Mouse (Mus musculus): ENCODE data around the gene Adnp.
A peak's percentile ranks its signal among the peaks of the same experiment; 100 is the strongest.
"Not testable (repeated sequence)": the region's sequence is repeated elsewhere in the genome, so short reads cannot be mapped to it uniquely, and the experiment has no call there.

Gene Adnp

GRCm38 (mm10) chr2:168157974-168158373 is 48.9 kb downstream of the Adnp start:
- not testable (repeated sequence) for DNase-seq (ENCODE audit: low spot score in 2 of 2)

- DNase-seq (ENCODE audit: low spot score in 2 of 2), result no peak
Observed at GRCm38 (mm10) chr2:168156361-168156760, 50.6 kb downstream of the Adnp start.

GRCm38 (mm10) chr2:168155666-168156065 is 51.2 kb downstream of the Adnp start:
- no peak for DNase-seq (ENCODE audit: low spot score in 2 of 2)

- DNase-seq (ENCODE audit: low spot score in 2 of 2), result peak; percentile 73 to 76
Observed at GRCm38 (mm10) chr2:168154090-168154881, 52.6 kb downstream of the Adnp start.

- no peak for DNase-seq (ENCODE audit: low spot score in 2 of 2)
Observed at GRCm38 (mm10) chr2:168149241-168149640, 57.7 kb downstream of the Adnp start.

GRCm38 (mm10) chr2:168147722-168148432 is 59.0 kb downstream of the Adnp start:
- no peak for DNase-seq (ENCODE audit: low spot score in 2 of 2)

- DNase-seq (ENCODE audit: low spot score in 2 of 2), result no peak
Observed at GRCm38 (mm10) chr2:168145437-168145836, 61.5 kb downstream of the Adnp start.

GRCm38 (mm10) chr2:168143794-168144193 is 63.1 kb downstream of the Adnp start:
- DNase-seq (ENCODE audit: low spot score in 2 of 2), result no peak

- DNase-seq (ENCODE audit: low spot score in 2 of 2), result no peak
Observed at GRCm38 (mm10) chr2:168137161-168137560, 69.8 kb downstream of the Adnp start.

All from spleen, postnatal 36 days (tissue).